Mouse (Mus musculus) heart, adult 2 months (tissue): ENCODE results near the gene Mtrex.

ENCODE experiments used
- CTCF ChIP-seq: fragments of 200-600 bp; IDR thresholded peaks from 2 replicates; pipeline ENCODE4 v1.8.1; 2022; ENCODE audit warnings: antibody characterized with exemption, mild to moderate bottlenecking, moderate library complexity
- EP300 ChIP-seq: fragments of 200-500 bp; IDR thresholded peaks from 2 replicates; pipeline ENCODE4 v1.6.1; 2011; ENCODE audit warnings: low read depth, low read length, control low read depth; ENCODE audit not compliant: insufficient read depth
- POLR2A ChIP-seq: fragments of 200-500 bp; IDR thresholded peaks from 2 replicates; pipeline ENCODE4 v1.6.1; 2011; ENCODE audit warnings: mild to moderate bottlenecking, low read depth, low read length, control low read depth; ENCODE audit not compliant: insufficient read depth

- TF ChIP-seq POLR2A: no peak
- no peak for TF ChIP-seq CTCF
- TF ChIP-seq EP300: no peak
These were observed 89.5 kb downstream of the Mtrex start for GRCm38 (mm10) chr13:112837621-112838155.
